Mouse (Mus musculus): ENCODE data around the gene Foxp1. TPM values are rescaled to one million over a fixed set of nuclear protein-coding genes. Genes with fewer than 3 reads are reported as not detected.

Gene Foxp1
- polyA plus RNA-seq, 1 experiment from 2014 or later, result 70.4 TPM

- Histone ChIP-seq H3K9ac (replicated peaks) (no peak overlapping the region), H3K4me1 (replicated peaks) (peaks cover 9% of the 10 kb centered on the region; the same call in 1 of the 2 replicates), H3K9me3 (no peaks in the 10 kb centered on the region), H3K4me3 (replicated peaks) (no peak overlapping the region), H3K27ac (no peak overlapping the region), H3K27me3 (no peaks in the 10 kb centered on the region), H3K36me3 (no peaks in the 10 kb centered on the region), H3K4me2 (replicated peaks) (no peak overlapping the region)
- ATAC-seq, result no peak
- WGBS, result 70% methylated on average over 2 of the region's 2 CpGs
Observed at GRCm38 (mm10) chr6:99452638-99453185, 69.8 kb downstream of the Foxp1 start.

- no peaks in the 10 kb centered on the region for H3K36me3 ChIP-seq
- no peak overlapping the region for H3K4me3 ChIP-seq (replicated peaks)
- no peak overlapping the region for H3K4me2 ChIP-seq (replicated peaks)
- no peaks in the 10 kb centered on the region for H3K27me3 ChIP-seq
- 58% methylated on average over 11 of the region's 11 CpGs for WGBS
- no peaks in the 10 kb centered on the region for H3K9me3 ChIP-seq
- peaks cover 9% of the 10 kb centered on the region; the same call in 1 of the 2 replicates for H3K4me1 ChIP-seq (replicated peaks)
- H3K27ac ChIP-seq, result no peak overlapping the region
- H3K9ac ChIP-seq (replicated peaks), result no peak overlapping the region
- ATAC-seq, result no peak
Observed at GRCm38 (mm10) chr6:99451479-99451878, 71.0 kb downstream of the Foxp1 start.

- Histone ChIP-seq H3K4me2 (replicated peaks) (no peak overlapping the region), H3K27ac (no peak overlapping the region), H3K36me3 (no peaks in the 10 kb centered on the region), H3K4me1 (replicated peaks) (peaks cover 9% of the 10 kb centered on the region; the same call in 1 of the 2 replicates), H3K9ac (replicated peaks) (no peak overlapping the region), H3K27me3 (no peaks in the 10 kb centered on the region), H3K9me3 (no peaks in the 10 kb centered on the region), H3K4me3 (replicated peaks) (no peak overlapping the region)
- 85% methylated on average over 4 of the region's 4 CpGs for WGBS
- no peak for ATAC-seq
Observed at GRCm38 (mm10) chr6:99447447-99447846, 75.1 kb downstream of the Foxp1 start.

GRCm38 (mm10) chr6:99446801-99447415 lies 75.6 kb downstream of the Foxp1 start:
- Histone ChIP-seq H3K4me2 (replicated peaks) (no peak overlapping the region), H3K36me3 (no peaks in the 10 kb centered on the region), H3K4me3 (replicated peaks) (no peak overlapping the region), H3K9ac (replicated peaks) (no peak overlapping the region), H3K9me3 (no peaks in the 10 kb centered on the region), H3K27ac (no peak overlapping the region), H3K4me1 (replicated peaks) (peaks cover 8% of the 10 kb centered on the region; the same call in 1 of the 2 replicates), H3K27me3 (no peaks in the 10 kb centered on the region)
- WGBS, result 96% methylated on average over 12 of the region's 12 CpGs
- ATAC-seq, result no peak

GRCm38 (mm10) chr6:99443460-99443859 lies 79.1 kb downstream of the Foxp1 start:
- no peak overlapping the region for H3K4me2 ChIP-seq (replicated peaks)
- WGBS, result 85% methylated on average over 5 of the region's 5 CpGs
- H3K4me1 ChIP-seq (replicated peaks), result peaks cover 30% of the 10 kb centered on the region
- no peaks in the 10 kb centered on the region for H3K27me3 ChIP-seq
- H3K36me3 ChIP-seq, result no peaks in the 10 kb centered on the region
- H3K9ac ChIP-seq (replicated peaks), result no peak overlapping the region
- H3K4me3 ChIP-seq (replicated peaks), result no peak overlapping the region
- ATAC-seq, result no peak
- H3K9me3 ChIP-seq, result no peaks in the 10 kb centered on the region
- H3K27ac ChIP-seq, result no peak overlapping the region

- no peak for ATAC-seq
- 0 out of 2 replicates have a peak overlapping the region, but pooled peaks have one; percentile 5 for H3K27ac ChIP-seq
- no peak overlapping the region for H3K4me2 ChIP-seq (replicated peaks)
- no peaks in the 10 kb centered on the region for H3K36me3 ChIP-seq
- H3K4me3 ChIP-seq (replicated peaks), result no peak overlapping the region
- 68% methylated on average over 7 of the region's 7 CpGs for WGBS
- H3K9me3 ChIP-seq, result no peaks in the 10 kb centered on the region
- H3K9ac ChIP-seq (replicated peaks), result no peak overlapping the region
- peaks cover 37% of the 10 kb centered on the region for H3K4me1 ChIP-seq (replicated peaks)
- H3K27me3 ChIP-seq, result no peaks in the 10 kb centered on the region
Observed at GRCm38 (mm10) chr6:99441100-99441499, 81.4 kb downstream of the Foxp1 start.

GRCm38 (mm10) chr6:99440606-99441005 lies 81.9 kb downstream of the Foxp1 start:
- WGBS, result 96% methylated on average over 2 of the region's 2 CpGs
- H3K27ac ChIP-seq, result peak overlapping the region; percentile 73

GRCm38 (mm10) chr6:99439878-99440361 lies 82.6 kb downstream of the Foxp1 start:
- H3K4me1 ChIP-seq (replicated peaks), result peaks cover 37% of the 10 kb centered on the region
- no peak overlapping the region for H3K4me3 ChIP-seq (replicated peaks)
- H3K4me2 ChIP-seq (replicated peaks), result peak overlapping the region; percentile 22
- H3K9me3 ChIP-seq, result no peaks in the 10 kb centered on the region
- H3K27ac ChIP-seq, result peak overlapping the region; percentile 73
- 0 out of 2 replicates have a peak overlapping the region, but pooled peaks have one; percentile 15 for H3K9ac ChIP-seq (replicated peaks)
- 2% methylated on average over 9 of the region's 9 CpGs for WGBS
- peaks cover under 1% of the 10 kb centered on the region; the same call in 1 of the 2 replicates for H3K36me3 ChIP-seq
- ATAC-seq, result peak; percentile 72
- H3K27me3 ChIP-seq, result no peaks in the 10 kb centered on the region

More at GRCm38 (mm10) chr6:99440606-99441005, 81.9 kb downstream of the Foxp1 start:
- H3K4me1 ChIP-seq (replicated peaks), result peaks cover 37% of the 10 kb centered on the region
- no peak overlapping the region for H3K4me3 ChIP-seq (replicated peaks)
- H3K9ac ChIP-seq (replicated peaks), result no peak overlapping the region
- no peaks in the 10 kb centered on the region for H3K9me3 ChIP-seq
- H3K27me3 ChIP-seq, result no peaks in the 10 kb centered on the region
- H3K4me2 ChIP-seq (replicated peaks), result no peak overlapping the region
- H3K36me3 ChIP-seq, result no peaks in the 10 kb centered on the region
- ATAC-seq, result 0 out of 2 replicates have a peak, but pooled peaks have one; percentile 51

GRCm38 (mm10) chr6:99439214-99439877 lies 83.2 kb downstream of the Foxp1 start:
- Histone ChIP-seq H3K9ac (replicated peaks) (peak overlapping the region; percentile 15; the same call in 1 of the 2 replicates), H3K4me2 (replicated peaks) (peak overlapping the region; percentile 22), H3K27me3 (no peaks in the 10 kb centered on the region), H3K27ac (peak overlapping the region; percentile 73), H3K4me3 (replicated peaks) (no peak overlapping the region), H3K9me3 (no peaks in the 10 kb centered on the region), H3K36me3 (peaks cover 6% of the 10 kb centered on the region; the same call in 1 of the 2 replicates), H3K4me1 (replicated peaks) (peaks cover 37% of the 10 kb centered on the region)
- 4% methylated on average over 9 of the region's 9 CpGs for WGBS
- no peak for ATAC-seq

- Histone ChIP-seq H3K4me3 (replicated peaks) (no peak overlapping the region), H3K9me3 (no peaks in the 10 kb centered on the region), H3K27ac (no peak overlapping the region), H3K27me3 (no peaks in the 10 kb centered on the region), H3K4me2 (replicated peaks) (no peak overlapping the region), H3K36me3 (peaks cover 13% of the 10 kb centered on the region; the same call in 1 of the 2 replicates), H3K9ac (replicated peaks) (no peak overlapping the region), H3K4me1 (replicated peaks) (peaks cover 40% of the 10 kb centered on the region)
- no peak for ATAC-seq
- 96% methylated on average over 6 of the region's 6 CpGs for WGBS
Observed at GRCm38 (mm10) chr6:99436371-99436770, 86.2 kb downstream of the Foxp1 start.

- ATAC-seq, result no peak
- H3K4me1 ChIP-seq (replicated peaks), result peaks cover 33% of the 10 kb centered on the region
- WGBS, result 95% methylated on average over 10 of the region's 10 CpGs
- H3K27me3 ChIP-seq, result no peaks in the 10 kb centered on the region
- H3K36me3 ChIP-seq, result peaks cover 13% of the 10 kb centered on the region; the same call in 1 of the 2 replicates
- no peaks in the 10 kb centered on the region for H3K9me3 ChIP-seq
- H3K4me3 ChIP-seq (replicated peaks), result no peak overlapping the region
- no peak overlapping the region for H3K27ac ChIP-seq
- H3K9ac ChIP-seq (replicated peaks), result no peak overlapping the region
- H3K4me2 ChIP-seq (replicated peaks), result no peak overlapping the region
Observed at GRCm38 (mm10) chr6:99435140-99435539, 87.4 kb downstream of the Foxp1 start.

GRCm38 (mm10) chr6:99433006-99433405 lies 89.5 kb downstream of the Foxp1 start:
- no peaks in the 10 kb centered on the region for H3K27me3 ChIP-seq
- no peak overlapping the region for H3K9ac ChIP-seq (replicated peaks)
- H3K9me3 ChIP-seq, result no peaks in the 10 kb centered on the region
- no peak overlapping the region for H3K27ac ChIP-seq
- H3K4me1 ChIP-seq (replicated peaks), result peaks cover 16% of the 10 kb centered on the region
- H3K4me2 ChIP-seq (replicated peaks), result no peak overlapping the region
- no peak overlapping the region for H3K4me3 ChIP-seq (replicated peaks)
- peaks cover 13% of the 10 kb centered on the region; the same call in 1 of the 2 replicates for H3K36me3 ChIP-seq
- 92% methylated on average over 9 of the region's 9 CpGs for WGBS
- no peak for ATAC-seq
